Mouse (Mus musculus): ENCODE measurements around the gene Hsph1. TPM values are rescaled to one million over a fixed set of nuclear protein-coding genes. Genes with fewer than 3 reads are reported as not detected.

Gene Hsph1
- total RNA-seq (2023) = 10 to 100 TPM; 30.8 to 47.1 TPM

DNA sequence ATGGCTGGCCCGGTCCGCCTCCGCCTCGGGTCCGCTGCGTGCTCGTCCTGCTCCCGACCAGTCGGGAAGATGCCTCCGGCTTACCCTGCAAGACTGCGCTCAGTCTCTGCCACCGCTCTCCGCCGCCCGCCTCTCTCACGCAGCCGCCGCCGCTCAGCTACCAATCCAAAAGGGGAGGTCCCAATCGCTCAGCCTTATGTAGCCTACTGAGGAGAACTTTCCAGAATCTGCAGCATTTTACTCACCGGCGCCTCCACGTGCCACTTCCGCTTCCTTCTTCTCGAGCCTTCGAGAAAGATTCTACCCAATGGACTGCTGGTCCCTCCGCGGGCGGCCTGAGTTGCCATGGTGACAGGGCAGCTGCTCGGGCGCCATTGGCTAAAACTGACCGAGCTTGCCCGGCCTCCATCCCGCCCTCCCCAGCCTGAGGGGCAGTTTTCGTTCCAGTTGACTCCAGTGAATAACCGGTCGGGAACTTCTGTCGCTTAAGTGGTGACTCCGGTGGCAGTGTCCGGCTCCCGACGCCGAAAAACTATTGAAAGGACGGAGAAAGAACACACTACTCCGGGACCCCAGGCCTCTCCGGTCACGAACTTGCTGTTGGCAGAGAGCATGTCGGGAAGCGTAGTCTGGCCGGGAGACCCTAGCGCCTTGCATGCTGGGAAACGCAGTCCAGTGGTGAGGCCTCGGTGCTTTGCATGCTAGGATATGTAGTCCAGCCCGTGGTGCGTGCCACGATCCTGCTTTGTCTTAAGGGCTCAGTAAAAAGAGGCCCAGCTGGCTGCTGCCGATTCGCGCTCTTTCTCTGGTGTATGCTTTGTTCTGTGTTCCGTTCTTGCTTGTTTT, at the start of gene Hsph1:
Gene Hsph1 (minus strand): TSS at position 302 of the 846 bp plus-strand sequence.

GRCm38 (mm10) chr5:149678100-149678989, 42.2 kb upstream of the Hsph1 start, which contains the start of gene B3glct:
Gene B3glct (plus strand): TSS chr5:149678230.

Other genes with a start within 250 kb of the Hsph1 start
- not detected for gene Medag, start 224.6 kb downstream of the Hsph1 start, total RNA-seq (2023)
- not detected for gene Tex26, start 196.7 kb downstream of the Hsph1 start, total RNA-seq (2023)
- gene Wdr95, start 107.7 kb downstream of the Hsph1 start, total RNA-seq (2023) = not detected
- 1 to 10 TPM; 4.5 to 5.0 TPM for gene B3glct, start 41.9 kb upstream of the Hsph1 start, total RNA-seq (2023)

Measured in neutrophil, adult 83 days (primary cell).